Mouse (Mus musculus) intestine, postnatal 0 days (tissue): ENCODE data around the gene Fam20a. TPM values are rescaled to one million over a fixed set of nuclear protein-coding genes. Genes with fewer than 3 reads are reported as not detected.
A peak's percentile ranks its signal among the peaks of the same experiment; 100 is the strongest.

Source experiments
- ATAC-seq: fragments of 200-750 bp; cut with Nextera tagmentation; 2 replicates; pipeline ENCODE4 v1.8.0; 2017; ENCODE audit warnings: mild to moderate bottlenecking, moderate TSS enrichment, moderate library complexity
- H3K27ac ChIP-seq: fragments of 300-500 bp; sonication (generic); 2 replicates; pipeline ENCODE4 v1.5.1; 2014; ENCODE audit warnings: mild to moderate bottlenecking, low read depth, low read length, moderate library complexity
- H3K27me3 ChIP-seq: fragments of 300-500 bp; sonication (generic); replicated peaks from 2 replicates; pipeline ENCODE4 v1.6.1; 2014; ENCODE audit warnings: low read length, mixed read lengths; ENCODE audit not compliant: control insufficient read depth, insufficient read depth
- H3K36me3 ChIP-seq: fragments of 300-500 bp; sonication (generic); 2 replicates; pipeline ENCODE4 v1.6.1; 2014; ENCODE audit warnings: mild to moderate bottlenecking, moderate library complexity; ENCODE audit not compliant: control insufficient read depth, insufficient read depth
- H3K4me1 ChIP-seq: fragments of 300-500 bp; sonication (generic); replicated peaks from 2 replicates; pipeline ENCODE4 v1.6.1; 2014; ENCODE audit warnings: antibody characterized with exemption, low read length, mixed read lengths; ENCODE audit not compliant: control insufficient read depth, insufficient read depth
- H3K4me2 ChIP-seq: fragments of 300-500 bp; sonication (generic); replicated peaks from 2 replicates; pipeline ENCODE4 v1.6.1; 2014; ENCODE audit warnings: low read depth, mild to moderate bottlenecking, moderate library complexity
- H3K4me3 ChIP-seq: fragments of 300-500 bp; sonication (generic); 2 replicates; pipeline ENCODE4 v1.5.1; 2014; ENCODE audit warnings: low read depth, low read length
- H3K9ac ChIP-seq: fragments of 300-500 bp; sonication (generic); 2 replicates; pipeline ENCODE4 v1.6.1; 2014; ENCODE audit warnings: mild to moderate bottlenecking, low read depth, low read length
- H3K9me3 ChIP-seq: fragments of 300-500 bp; sonication (generic); 2 replicates; pipeline ENCODE4 v1.6.1; 2016; ENCODE audit warnings: mixed run types; ENCODE audit not compliant: control insufficient read depth
- CTCF ChIP-seq: sonication (generic); IDR thresholded peaks from 2 replicates; pipeline ENCODE4 v1.5.1; 2016; ENCODE audit warnings: low read depth, mild to moderate bottlenecking, control low read depth, antibody characterized with exemption, moderate library complexity
- WGBS: fragments of 180-500 bp; shearing (Covaris S2); extraction: QIAGEN DNeasy Blood & Tissue Kit; methylation state at CpG from one replicate; pipeline ENCODE4 v1.1.7; 2014; 5-methylcytosine and 5-hydroxymethylcytosine counted together
- polyA plus RNA-seq: library from polyadenylated mRNA; unstranded; fragments of >200 nt; fragmentation: Nextera tagmentation; extraction: Ambion mirVana; gene quantifications from 2 replicates; pipeline ENCODE4 v1.2.1, GENCODE M21; 2015

The Fam20a gene
- polyA plus RNA-seq, 1 experiment from 2014 or later: 2.5 TPM

DNA sequence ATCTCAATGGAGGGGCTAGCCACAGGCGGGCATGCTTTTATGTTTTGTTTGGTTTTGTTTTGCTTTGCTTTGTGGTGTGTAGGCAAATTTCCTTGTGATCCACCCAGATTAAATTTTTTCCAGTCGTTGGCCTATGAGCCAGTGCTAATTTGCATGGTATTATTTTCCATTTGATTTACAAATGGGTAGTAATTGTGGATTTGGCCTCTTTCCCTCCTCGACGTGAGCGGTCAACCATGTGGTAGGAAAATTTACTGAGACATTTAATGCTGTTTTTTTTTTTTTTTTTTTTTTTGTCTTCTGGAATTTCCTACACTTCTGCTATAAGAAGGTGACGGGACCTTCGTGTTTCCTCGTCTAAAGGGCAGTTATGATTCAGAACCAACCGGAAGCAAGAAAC is 18.2 kb downstream of the Fam20a start:
- H3K9me3 ChIP-seq: no peaks in the 10 kb centered on the region
- H3K9ac ChIP-seq: no peak overlapping the region
- H3K4me3 ChIP-seq: no peak overlapping the region
- peaks cover 19% of the 10 kb centered on the region for H3K4me1 ChIP-seq
- no peak overlapping the region for H3K27ac ChIP-seq
- TF ChIP-seq CTCF: no peak
- WGBS: 70% methylated on average over 9 of the region's 9 CpGs
- no peak for ATAC-seq
- no peaks in the 10 kb centered on the region for H3K36me3 ChIP-seq
- no peak overlapping the region for H3K4me2 ChIP-seq
- H3K27me3 ChIP-seq: no peaks in the 10 kb centered on the region

DNA sequence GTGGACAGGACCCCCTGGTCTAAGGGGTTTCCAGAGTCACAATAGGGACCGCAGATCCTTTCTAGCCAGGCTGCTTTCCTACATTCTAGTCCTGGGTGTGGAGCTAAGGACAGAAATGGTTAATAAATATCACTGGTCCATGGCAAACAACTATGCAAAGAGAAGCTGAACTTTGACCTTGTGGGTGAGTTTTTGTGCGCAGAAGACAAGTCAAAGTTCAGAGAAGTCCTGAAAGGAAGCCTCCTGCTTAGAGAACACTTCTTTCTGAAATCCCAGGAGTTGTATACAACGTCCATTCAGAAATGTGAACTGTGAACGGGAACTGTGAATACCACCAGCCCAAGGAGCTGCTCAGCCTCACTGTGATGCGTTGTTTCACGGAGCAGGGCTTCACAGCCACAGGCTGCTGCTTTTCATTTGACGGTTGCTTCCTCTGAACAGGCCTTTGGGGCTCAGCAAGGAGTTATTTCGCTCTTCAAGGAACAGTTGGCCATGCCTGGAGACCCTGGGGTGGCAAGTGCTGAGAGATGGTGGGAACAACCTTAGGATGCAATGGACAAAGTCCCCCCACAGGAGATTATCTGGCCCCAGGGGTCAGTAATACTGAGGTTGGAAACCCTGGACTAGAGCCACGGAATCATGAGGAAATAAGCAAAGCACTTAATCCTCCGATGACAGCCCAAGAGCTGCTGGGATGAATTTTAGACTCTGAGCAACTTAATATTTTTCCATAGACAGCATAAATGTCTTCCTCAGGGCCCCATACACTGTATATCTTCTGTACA is 19.9 kb downstream of the Fam20a start:
- H3K4me3 ChIP-seq: no peak overlapping the region
- H3K27me3 ChIP-seq: no peaks in the 10 kb centered on the region
- TF ChIP-seq CTCF: no peak
- peak; percentile 21; the same call in 1 of the 2 replicates for ATAC-seq
- no peaks in the 10 kb centered on the region for H3K9me3 ChIP-seq
- H3K4me1 ChIP-seq: peaks cover 19% of the 10 kb centered on the region
- peak overlapping the region; percentile 30; the same call in 1 of the 2 replicates for H3K4me2 ChIP-seq
- no peaks in the 10 kb centered on the region for H3K36me3 ChIP-seq
- H3K27ac ChIP-seq: peak overlapping the region; percentile 77
- H3K9ac ChIP-seq: no peak overlapping the region
- 26% methylated on average over 10 of the region's 10 CpGs for WGBS

DNA sequence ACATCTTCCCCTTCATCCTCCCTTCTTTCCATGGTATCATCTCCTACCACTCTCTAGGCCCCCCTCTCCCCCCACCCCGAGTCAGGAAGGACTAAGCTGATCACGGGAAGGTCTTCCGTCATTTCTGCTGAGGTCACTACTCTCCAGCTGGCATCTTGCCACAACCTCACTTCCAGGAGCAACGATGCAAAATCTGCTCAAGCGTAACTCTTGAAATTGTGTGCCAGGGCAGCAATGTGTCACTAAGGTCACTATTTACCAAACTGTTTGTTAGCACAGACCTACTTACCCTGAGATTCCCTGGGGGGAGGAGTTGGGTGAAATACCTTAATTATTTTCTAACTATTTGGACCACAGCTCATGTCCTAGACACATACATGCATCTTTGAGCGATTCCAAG is 21.3 kb downstream of the Fam20a start:
- Histone ChIP-seq H3K27ac (no peak overlapping the region), H3K9me3 (no peaks in the 10 kb centered on the region), H3K4me1 (peaks cover 19% of the 10 kb centered on the region), H3K36me3 (no peaks in the 10 kb centered on the region), H3K27me3 (no peaks in the 10 kb centered on the region), H3K9ac (no peak overlapping the region), H3K4me2 (no peak overlapping the region), H3K4me3 (no peak overlapping the region)
- 45% methylated on average over 6 of the region's 6 CpGs for WGBS
- no peak for ATAC-seq
- no peak for TF ChIP-seq CTCF

GRCm38 (mm10) chr11:109699784-109700183 is 22.3 kb downstream of the Fam20a start:
- ATAC-seq: no peak
- Histone ChIP-seq H3K27ac (no peak overlapping the region), H3K9ac (no peak overlapping the region), H3K9me3 (no peaks in the 10 kb centered on the region), H3K4me1 (peaks cover 15% of the 10 kb centered on the region), H3K4me3 (no peak overlapping the region), H3K36me3 (no peaks in the 10 kb centered on the region), H3K4me2 (no peak overlapping the region), H3K27me3 (no peaks in the 10 kb centered on the region)
- TF ChIP-seq CTCF: peak; percentile 41
- WGBS: 70% methylated on average over 2 of the region's 2 CpGs

DNA sequence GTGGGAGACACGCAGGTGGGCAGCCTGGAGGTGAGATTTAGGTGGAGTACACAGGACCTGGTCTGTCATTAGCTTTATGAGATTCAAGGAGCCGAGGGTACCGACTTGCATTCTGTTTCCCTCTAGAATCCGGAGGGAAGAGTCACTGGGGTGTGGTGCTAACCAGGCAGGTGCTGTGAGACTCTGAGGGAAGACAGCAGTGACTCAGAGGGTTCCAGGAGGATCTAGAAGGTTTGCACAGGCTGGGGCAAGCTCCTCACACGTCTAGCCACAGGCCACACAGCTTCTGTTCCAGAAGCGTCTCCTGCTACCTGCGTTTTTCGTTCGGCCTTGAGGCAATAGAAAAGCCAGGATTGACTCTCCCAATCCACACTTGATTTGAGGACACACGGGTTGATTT is 23.3 kb downstream of the Fam20a start:
- no peak for TF ChIP-seq CTCF
- Histone ChIP-seq H3K4me2 (no peak overlapping the region), H3K4me1 (peaks cover 9% of the 10 kb centered on the region), H3K9me3 (no peaks in the 10 kb centered on the region), H3K4me3 (no peak overlapping the region), H3K27me3 (no peaks in the 10 kb centered on the region), H3K9ac (no peak overlapping the region), H3K27ac (no peak overlapping the region), H3K36me3 (no peaks in the 10 kb centered on the region)
- no peak for ATAC-seq
- WGBS: 72% methylated on average over 10 of the region's 10 CpGs

DNA sequence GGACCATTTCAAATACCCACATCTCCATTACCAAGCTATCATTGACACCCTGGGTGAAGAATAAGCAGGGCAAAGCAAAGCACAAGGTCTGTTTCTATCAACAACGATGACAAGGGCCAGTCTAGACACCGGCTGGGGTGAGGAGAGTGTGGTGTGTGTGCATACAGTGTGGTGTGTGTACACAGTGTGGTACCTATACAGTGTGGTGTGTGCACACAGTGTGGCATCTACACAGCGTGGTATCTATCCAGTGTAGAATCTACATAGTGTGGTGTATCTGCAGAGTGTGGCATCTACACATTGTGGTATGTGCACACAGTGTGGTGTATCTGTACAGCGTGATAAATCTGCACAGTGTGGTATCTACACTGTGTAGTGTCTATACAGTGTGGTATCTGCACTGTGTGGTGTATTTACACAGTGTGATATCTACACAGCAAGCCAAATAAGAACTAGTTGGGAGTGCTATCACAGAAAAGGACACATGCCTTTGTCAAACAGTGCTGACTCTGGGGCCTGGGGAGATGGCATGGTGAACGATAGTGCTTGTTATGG is 24.9 kb downstream of the Fam20a start:
- TF ChIP-seq CTCF: no peak
- no peaks in the 10 kb centered on the region for H3K36me3 ChIP-seq
- WGBS: 73% methylated on average over 5 of the region's 5 CpGs
- H3K4me3 ChIP-seq: no peak overlapping the region
- no peak overlapping the region for H3K27ac ChIP-seq
- H3K9ac ChIP-seq: no peak overlapping the region
- no peaks in the 10 kb centered on the region for H3K27me3 ChIP-seq
- no peaks in the 10 kb centered on the region for H3K9me3 ChIP-seq
- no peak; the same call in 1 of the 2 replicates for ATAC-seq
- peaks cover 6% of the 10 kb centered on the region for H3K4me1 ChIP-seq
- H3K4me2 ChIP-seq: no peak overlapping the region
